Mouse (Mus musculus): ENCODE results near the gene Vamp1. TPM values are rescaled to one million over a fixed set of nuclear protein-coding genes. Genes with fewer than 3 reads are reported as not detected.

Vamp1 gene
- polyA plus RNA-seq, 1 experiment from 2014 or later: 4.9 TPM

DNA sequence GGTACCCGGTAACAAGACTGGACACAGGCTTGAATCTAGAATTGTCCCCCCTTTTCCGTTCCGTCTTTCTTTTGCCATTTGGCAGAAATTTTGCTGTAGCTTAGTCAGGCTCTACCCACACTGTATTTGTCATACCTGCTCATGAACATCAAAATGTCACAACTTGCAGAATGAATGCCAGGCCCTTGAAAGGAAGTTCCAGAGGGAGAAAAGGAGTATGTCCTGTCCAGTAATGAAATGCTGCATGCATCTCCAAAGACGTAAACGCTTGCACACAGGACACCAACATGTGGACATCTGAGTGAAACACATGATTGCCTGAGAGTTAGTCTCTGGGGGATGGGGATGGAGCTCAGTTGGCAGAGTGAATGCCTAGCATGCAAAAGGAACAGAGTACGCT lies 1.6 kb upstream of the Vamp1 start:
- Histone ChIP-seq H3K27me3 (peaks cover 12% of the 10 kb centered on the region), H3K4me2 (replicated peaks) (no peak overlapping the region), H3K27ac (no peak overlapping the region), H3K4me1 (peaks cover 6% of the 10 kb centered on the region; the same call in 1 of the 2 replicates), H3K9ac (no peak overlapping the region), H3K36me3 (no peaks in the 10 kb centered on the region), H3K4me3 (no peak overlapping the region), H3K9me3 (no peaks in the 10 kb centered on the region)
- no peak for ATAC-seq (ENCODE audit: insufficient number of reproducible peaks, insufficient read depth, low FRiP score, low TSS enrichment)
- 80% methylated on average over 6 of the region's 6 CpGs for WGBS

DNA sequence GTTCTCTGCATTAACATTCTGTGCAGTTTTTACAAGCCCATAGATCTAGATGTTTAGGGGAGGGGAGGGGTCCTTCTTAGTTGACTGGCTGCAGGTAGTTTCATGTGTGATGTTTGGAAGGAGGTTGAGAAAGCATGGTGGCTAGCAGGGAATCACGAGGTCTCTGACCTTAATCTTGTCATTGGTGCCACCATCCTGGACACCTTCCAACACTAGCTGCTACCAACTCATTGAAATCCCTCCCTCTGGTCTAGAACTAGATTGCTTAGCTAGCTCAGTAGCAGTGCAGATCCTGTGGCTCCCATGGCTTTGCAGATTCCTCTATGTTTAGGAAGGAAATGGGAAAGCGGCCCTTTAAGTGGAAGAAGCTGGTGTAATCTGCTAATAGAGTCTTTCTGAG lies 1.5 kb downstream of the Vamp1 start:
- Histone ChIP-seq H3K4me2 (replicated peaks) (0 out of 2 replicates have a peak overlapping the region, but pooled peaks have one; percentile 96), H3K4me3 (no peak overlapping the region)
- WGBS: 78% methylated on average over 2 of the region's 2 CpGs

GRCm38 (mm10) chr6:125217899-125218298 lies 2.5 kb downstream of the Vamp1 start:
- Histone ChIP-seq H3K27me3 (peaks cover 12% of the 10 kb centered on the region), H3K36me3 (no peaks in the 10 kb centered on the region), H3K9me3 (no peaks in the 10 kb centered on the region), H3K4me2 (replicated peaks) (no peak overlapping the region), H3K9ac (no peak overlapping the region), H3K4me3 (no peak overlapping the region), H3K4me1 (peaks cover 6% of the 10 kb centered on the region; the same call in 1 of the 2 replicates), H3K27ac (no peak overlapping the region)
- 88% methylated on average over 11 of the region's 11 CpGs for WGBS
- no peak for ATAC-seq (ENCODE audit: insufficient number of reproducible peaks, insufficient read depth, low FRiP score, low TSS enrichment)

More for the DNA sequence above, 1.5 kb downstream of the Vamp1 start:
- H3K9me3 ChIP-seq: no peaks in the 10 kb centered on the region
- no peak for ATAC-seq (ENCODE audit: insufficient number of reproducible peaks, insufficient read depth, low FRiP score, low TSS enrichment)
- H3K27ac ChIP-seq: no peak overlapping the region
- peaks cover 6% of the 10 kb centered on the region; the same call in 1 of the 2 replicates for H3K4me1 ChIP-seq
- H3K36me3 ChIP-seq: no peaks in the 10 kb centered on the region
- H3K9ac ChIP-seq: no peak overlapping the region
- peaks cover 12% of the 10 kb centered on the region for H3K27me3 ChIP-seq

DNA sequence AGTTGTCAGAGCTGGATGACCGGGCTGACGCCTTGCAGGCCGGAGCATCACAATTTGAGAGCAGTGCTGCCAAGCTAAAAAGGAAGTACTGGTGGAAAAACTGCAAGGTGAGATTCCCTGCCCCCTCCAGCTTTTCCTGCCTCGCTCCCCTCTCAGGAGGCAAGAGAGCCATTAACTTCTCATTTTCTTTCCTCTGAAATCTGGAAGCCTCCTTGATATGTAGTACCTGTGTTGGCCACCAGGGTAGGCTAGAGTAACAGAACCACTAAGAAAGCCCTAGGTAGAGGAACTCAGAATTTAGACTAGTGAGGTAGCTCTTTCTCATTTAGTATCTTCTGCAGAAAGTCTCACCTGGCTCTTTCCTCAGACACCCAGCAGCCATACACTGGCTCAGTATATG lies 3.6 kb downstream of the Vamp1 start:
- ATAC-seq (ENCODE audit: insufficient number of reproducible peaks, insufficient read depth, low FRiP score, low TSS enrichment): no peak
- Histone ChIP-seq H3K9me3 (no peaks in the 10 kb centered on the region), H3K36me3 (no peaks in the 10 kb centered on the region), H3K4me1 (peaks cover 6% of the 10 kb centered on the region; the same call in 1 of the 2 replicates), H3K27me3 (peaks cover 2% of the 10 kb centered on the region), H3K27ac (no peak overlapping the region), H3K9ac (no peak overlapping the region), H3K4me3 (no peak overlapping the region), H3K4me2 (replicated peaks) (no peak overlapping the region)
- 78% methylated on average over 4 of the region's 4 CpGs for WGBS

DNA sequence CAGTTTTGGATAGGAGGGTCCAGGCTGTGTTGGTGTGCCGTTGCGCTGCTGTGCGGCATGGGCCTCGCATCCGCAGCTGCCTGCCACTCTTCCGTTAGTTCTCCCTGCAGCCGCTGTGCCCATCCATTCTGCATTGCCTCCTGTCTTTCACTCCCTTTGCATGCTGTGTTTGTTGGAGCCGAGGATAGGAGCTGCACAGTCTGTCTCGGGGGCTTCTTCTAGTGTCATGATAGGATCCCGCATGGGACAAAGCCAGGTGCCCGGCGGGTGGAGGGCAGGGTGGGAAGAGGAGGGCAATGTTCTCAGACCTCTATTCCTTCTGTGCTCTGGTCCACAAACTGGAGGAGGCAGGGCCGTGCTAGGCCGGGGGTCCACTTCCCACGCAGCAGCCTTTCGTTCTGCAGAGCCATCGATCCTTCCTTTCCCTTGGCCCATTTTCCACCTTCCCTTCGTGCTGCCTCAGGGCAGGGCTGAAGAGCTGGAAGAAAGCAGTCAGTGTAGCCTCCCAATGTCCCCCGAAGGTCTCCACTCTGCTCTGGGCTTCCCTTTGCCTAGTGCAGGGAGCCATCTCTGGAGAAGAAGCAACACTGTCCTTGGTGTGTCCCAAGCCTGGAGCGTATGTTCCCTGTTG lies 5.9 kb downstream of the Vamp1 start:
- Histone ChIP-seq H3K27ac (no peak overlapping the region), H3K4me3 (no peak overlapping the region), H3K36me3 (no peaks in the 10 kb centered on the region), H3K9me3 (no peaks in the 10 kb centered on the region), H3K9ac (no peak overlapping the region; the same call in 1 of the 2 replicates), H3K27me3 (no peaks in the 10 kb centered on the region; the same call in 1 of the 2 replicates), H3K4me2 (replicated peaks) (no peak overlapping the region), H3K4me1 (peaks cover 4% of the 10 kb centered on the region; the same call in 1 of the 2 replicates)
- WGBS: 88% methylated on average over 20 of the region's 20 CpGs
- ATAC-seq (ENCODE audit: insufficient number of reproducible peaks, insufficient read depth, low FRiP score, low TSS enrichment): no peak

DNA sequence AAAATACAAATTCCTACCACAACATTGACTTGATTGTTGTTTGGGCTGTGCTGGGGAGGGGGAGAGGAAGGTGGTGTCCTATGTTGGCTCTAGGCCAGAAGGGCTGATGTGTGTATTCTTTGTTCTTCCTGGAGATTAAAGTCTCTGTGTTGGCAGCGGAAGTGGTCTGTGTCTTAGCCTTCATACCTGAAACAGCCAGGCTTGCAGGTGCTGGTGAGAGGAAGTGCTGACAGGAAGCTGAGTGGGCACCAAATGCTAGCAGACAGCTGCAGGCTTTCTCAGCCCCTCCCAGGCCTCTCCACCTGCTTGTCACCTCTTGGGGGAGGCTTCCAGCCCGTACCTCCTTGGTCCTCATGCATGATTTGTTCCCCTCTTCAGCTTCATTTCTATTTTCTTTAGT lies 6.8 kb downstream of the Vamp1 start:
- no peak overlapping the region for H3K9ac ChIP-seq
- no peaks in the 10 kb centered on the region for H3K27me3 ChIP-seq
- no peaks in the 10 kb centered on the region for H3K4me1 ChIP-seq
- no peaks in the 10 kb centered on the region for H3K36me3 ChIP-seq
- no peak for ATAC-seq (ENCODE audit: insufficient number of reproducible peaks, insufficient read depth, low FRiP score, low TSS enrichment)
- no peaks in the 10 kb centered on the region for H3K9me3 ChIP-seq
- WGBS: 65% methylated on average over 2 of the region's 2 CpGs
- H3K27ac ChIP-seq: no peak overlapping the region
- H3K4me2 ChIP-seq (replicated peaks): no peak overlapping the region
- no peak overlapping the region for H3K4me3 ChIP-seq

GRCm38 (mm10) chr6:125222577-125222976 lies 7.2 kb downstream of the Vamp1 start:
- WGBS: 78% methylated on average over 3 of the region's 3 CpGs
- no peaks in the 10 kb centered on the region for H3K27me3 ChIP-seq
- no peaks in the 10 kb centered on the region for H3K36me3 ChIP-seq
- H3K27ac ChIP-seq: no peak overlapping the region
- H3K9me3 ChIP-seq: no peaks in the 10 kb centered on the region
- no peak overlapping the region for H3K9ac ChIP-seq
- no peak overlapping the region for H3K4me2 ChIP-seq (replicated peaks)
- no peak overlapping the region for H3K4me3 ChIP-seq
- ATAC-seq (ENCODE audit: insufficient number of reproducible peaks, insufficient read depth, low FRiP score, low TSS enrichment): no peak
- no peaks in the 10 kb centered on the region for H3K4me1 ChIP-seq

DNA sequence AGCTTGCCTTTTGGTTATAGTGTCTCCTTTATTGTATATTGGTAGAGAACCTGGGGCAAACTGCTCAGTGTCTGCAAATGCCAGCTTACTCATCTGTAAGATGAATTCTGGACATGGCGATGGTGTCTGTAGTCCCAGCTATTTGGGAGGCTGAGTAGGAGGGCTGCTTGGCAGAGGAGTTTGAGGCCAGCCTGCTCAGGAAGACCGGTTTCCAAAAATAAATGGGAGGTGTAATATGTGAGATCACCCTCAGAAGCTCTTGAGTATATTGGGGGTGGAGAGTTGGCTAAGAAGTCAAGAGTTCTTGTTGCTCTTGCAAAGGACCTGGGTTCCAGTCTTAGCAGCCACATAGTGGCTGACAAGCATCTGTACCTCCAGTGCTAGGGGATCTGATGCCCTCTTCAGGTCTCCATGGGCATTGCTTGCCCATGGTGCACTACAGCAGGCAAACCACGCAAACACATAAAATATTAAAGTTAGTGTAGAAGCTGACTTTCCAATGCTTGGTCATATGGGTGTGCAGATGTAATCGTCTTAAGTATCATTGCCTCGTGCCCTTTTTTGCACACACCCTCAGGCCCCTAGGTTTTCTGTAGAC lies 10.3 kb downstream of the Vamp1 start:
- no peak for ATAC-seq (ENCODE audit: insufficient number of reproducible peaks, insufficient read depth, low FRiP score, low TSS enrichment)
- H3K9me3 ChIP-seq: no peaks in the 10 kb centered on the region
- H3K4me2 ChIP-seq (replicated peaks): no peak overlapping the region
- no peak overlapping the region for H3K27ac ChIP-seq
- no peaks in the 10 kb centered on the region for H3K36me3 ChIP-seq
- H3K27me3 ChIP-seq: no peaks in the 10 kb centered on the region
- H3K9ac ChIP-seq: no peak overlapping the region
- no peak overlapping the region for H3K4me3 ChIP-seq
- peaks cover 3% of the 10 kb centered on the region; the same call in 1 of the 2 replicates for H3K4me1 ChIP-seq
- 82% methylated on average over 5 of the region's 5 CpGs for WGBS

DNA sequence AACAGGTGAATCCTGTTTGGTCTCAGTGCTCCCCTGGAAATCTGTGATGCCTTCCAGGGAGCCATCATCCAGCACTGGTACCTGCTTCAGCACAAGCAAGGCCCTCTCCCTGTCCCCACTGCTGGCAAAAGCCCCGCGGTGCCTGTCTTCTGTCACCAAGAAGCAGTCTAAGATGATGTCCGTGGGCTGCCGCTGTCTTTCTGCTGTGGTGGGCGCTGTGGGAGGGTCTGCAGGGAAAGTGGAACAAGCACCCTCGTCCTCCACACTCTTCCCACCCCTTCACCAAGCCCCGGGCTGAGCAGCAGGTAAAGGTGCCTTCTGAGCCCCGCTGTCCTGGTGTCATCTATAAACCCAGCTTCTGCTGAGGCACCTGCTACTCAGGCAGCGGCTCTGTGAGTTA lies 15.2 kb downstream of the Vamp1 start:
- H3K4me2 ChIP-seq (replicated peaks): 0 out of 2 replicates have a peak overlapping the region, but pooled peaks have one; percentile 75
- WGBS: 55% methylated on average over 9 of the region's 9 CpGs
- no peak overlapping the region for H3K4me3 ChIP-seq
- peaks cover 15% of the 10 kb centered on the region; the same call in 1 of the 2 replicates for H3K4me1 ChIP-seq
- no peak overlapping the region for H3K9ac ChIP-seq
- ATAC-seq (ENCODE audit: insufficient number of reproducible peaks, insufficient read depth, low FRiP score, low TSS enrichment): no peak
- no peaks in the 10 kb centered on the region for H3K27me3 ChIP-seq
- H3K27ac ChIP-seq: no peak overlapping the region
- no peaks in the 10 kb centered on the region for H3K36me3 ChIP-seq
- H3K9me3 ChIP-seq: no peaks in the 10 kb centered on the region

DNA sequence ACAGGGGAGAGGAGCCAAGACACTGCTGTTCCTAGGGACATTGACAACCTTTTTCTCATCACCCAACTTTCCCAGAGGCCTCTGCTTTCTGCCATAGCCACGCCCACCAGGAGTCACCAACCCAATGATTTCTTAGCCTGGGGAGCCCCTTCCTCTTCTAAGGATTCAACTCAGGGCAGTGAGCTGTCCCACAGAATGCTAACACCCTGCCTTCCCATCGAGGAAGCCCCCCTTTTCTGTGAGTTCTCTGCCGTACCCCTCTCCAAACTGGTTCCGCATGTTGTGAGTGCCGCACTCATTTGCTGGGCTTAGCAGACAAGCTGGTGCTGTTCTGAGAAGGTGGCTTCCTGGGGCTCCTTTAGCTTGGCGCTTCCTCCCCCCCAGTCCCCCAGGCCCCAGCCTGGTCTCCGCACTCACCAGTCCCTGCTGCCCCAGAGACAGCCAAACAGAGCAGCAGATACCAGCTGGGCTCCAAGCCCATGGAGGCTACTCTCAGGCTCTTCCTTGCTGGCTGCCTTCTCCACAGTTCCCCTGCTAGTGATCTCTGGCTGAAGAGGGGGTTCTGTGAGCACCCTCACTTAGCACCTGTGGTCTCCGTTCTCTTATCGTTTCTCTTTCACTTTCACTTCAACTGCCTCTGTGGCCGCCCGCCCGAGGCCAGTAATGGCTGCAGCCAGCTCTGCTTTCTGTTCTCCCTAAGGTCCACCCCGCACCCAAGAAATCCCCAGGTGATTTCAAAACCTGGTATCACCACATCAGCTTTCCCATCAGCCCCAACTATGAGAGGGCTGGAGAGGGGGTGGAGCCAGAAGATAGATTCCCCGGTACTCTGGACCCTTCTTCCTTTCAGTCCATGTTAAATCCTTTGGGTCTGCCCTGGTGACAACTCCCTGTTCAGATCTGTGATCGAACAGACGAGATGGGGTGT lies 16.0 kb downstream of the Vamp1 start, which contains the start of gene Tapbpl:
Gene Tapbpl (minus strand): TSS at position 744 of the 928 bp plus-strand sequence.
- H3K36me3 ChIP-seq: no peaks in the 10 kb centered on the region

DNA sequence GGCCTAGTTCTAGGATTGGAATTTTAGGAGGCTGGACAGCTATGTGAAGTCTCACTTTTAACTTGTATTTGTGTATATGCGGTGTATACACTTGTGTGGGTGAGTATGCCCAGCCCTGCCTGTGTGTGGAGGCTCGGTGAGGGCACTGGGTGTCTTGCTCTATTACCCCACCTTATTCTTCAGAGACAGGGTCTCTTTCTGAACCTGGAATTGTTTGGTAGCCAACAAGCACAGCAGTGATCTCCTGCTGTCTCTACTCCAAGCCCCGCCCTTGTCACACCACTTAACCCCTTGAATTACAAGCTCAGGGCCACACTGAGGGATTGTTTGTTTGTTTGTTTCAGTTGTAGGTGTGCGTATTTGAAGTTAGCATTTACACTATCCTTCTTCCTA lies 16.7 kb downstream of the Vamp1 start:
- Histone ChIP-seq H3K9ac (no peak overlapping the region), H3K27me3 (no peaks in the 10 kb centered on the region), H3K27ac (no peak overlapping the region), H3K9me3 (no peaks in the 10 kb centered on the region), H3K36me3 (no peaks in the 10 kb centered on the region), H3K4me1 (peaks cover 15% of the 10 kb centered on the region; the same call in 1 of the 2 replicates), H3K4me2 (replicated peaks) (peak overlapping the region; percentile 75), H3K4me3 (peak overlapping the region; percentile 39)
- ATAC-seq (ENCODE audit: insufficient number of reproducible peaks, insufficient read depth, low FRiP score, low TSS enrichment): no peak
- 53% methylated on average over 4 of the region's 4 CpGs for WGBS

More for the DNA sequence above, 16.0 kb downstream of the Vamp1 start, which contains the start of gene Tapbpl:
- H3K27ac ChIP-seq: peak within 1 kb of the TSS; percentile 24; the same call in 1 of the 2 replicates
- peak; percentile 30; the same call in 1 of the 2 replicates for ATAC-seq (ENCODE audit: insufficient number of reproducible peaks, insufficient read depth, low FRiP score, low TSS enrichment)
- H3K9ac ChIP-seq: peak within 1 kb of the TSS; percentile 57
- 8% methylated on average over 16 of the region's 16 CpGs for WGBS
- H3K27me3 ChIP-seq: no peaks in the 10 kb centered on the region
- peaks cover 15% of the 10 kb centered on the region; the same call in 1 of the 2 replicates for H3K4me1 ChIP-seq
- no peaks in the 10 kb centered on the region for H3K9me3 ChIP-seq
- peak within 1 kb of the TSS; percentile 39 for H3K4me3 ChIP-seq
- H3K4me2 ChIP-seq (replicated peaks): peak within 1 kb of the TSS; percentile 75
